Mouse (Mus musculus) induced T-regulatory cell, adult 2 months (primary cell): ENCODE data around the gene Eif1.
A peak's percentile ranks its signal among the peaks of the same experiment; 100 is the strongest.
"Not testable (repeated sequence)": the region's sequence is repeated elsewhere in the genome, so short reads cannot be mapped to it uniquely, and the experiment has no call there.

Source experiments
- DNase-seq: peaks from one replicate; pipeline ENCODE4 v3.0.0-alpha.2; 2012; ENCODE audit warnings: low read depth

Gene Eif1

GRCm38 (mm10) chr11:100312096-100312679, 7.5 kb upstream of the Eif1 start:
- DNase-seq, result no peak

- no peak for DNase-seq
These were observed 6.3 kb upstream of the Eif1 start for GRCm38 (mm10) chr11:100313424-100313823.

- DNase-seq, result no peak
These were observed 4.2 kb upstream of the Eif1 start for GRCm38 (mm10) chr11:100315439-100315838.

GRCm38 (mm10) chr11:100317826-100318380, 1.8 kb upstream of the Eif1 start:
- DNase-seq, result no peak

- DNase-seq, result no peak
These were observed 895 bp upstream of the Eif1 start for GRCm38 (mm10) chr11:100318529-100319451.

- peak; percentile 99 for DNase-seq
These were observed 516 bp downstream of the Eif1 start for GRCm38 (mm10) chr11:100320172-100320630.

- peak; percentile 43 for DNase-seq
These were observed 1.2 kb downstream of the Eif1 start for GRCm38 (mm10) chr11:100320701-100321410.

GRCm38 (mm10) chr11:100321479-100322305, 2.0 kb downstream of the Eif1 start:
- peak; percentile 35 for DNase-seq

- DNase-seq, result no peak
These were observed 3.0 kb downstream of the Eif1 start for GRCm38 (mm10) chr11:100322591-100323258.

- DNase-seq, result peak; percentile 94
These were observed 3.9 kb downstream of the Eif1 start for GRCm38 (mm10) chr11:100323578-100323977.

- DNase-seq, result no peak
These were observed 5.5 kb downstream of the Eif1 start for GRCm38 (mm10) chr11:100325062-100325629.

GRCm38 (mm10) chr11:100327316-100327715, 7.6 kb downstream of the Eif1 start:
- DNase-seq, result no peak

- no peak for DNase-seq
These were observed 8.1 kb downstream of the Eif1 start for GRCm38 (mm10) chr11:100327761-100328160.

GRCm38 (mm10) chr11:100330235-100330634, 10.6 kb downstream of the Eif1 start:
- DNase-seq, result no peak

GRCm38 (mm10) chr11:100330816-100331375, 11.2 kb downstream of the Eif1 start:
- not testable (repeated sequence) for DNase-seq

- no peak for DNase-seq
These were observed 13.3 kb downstream of the Eif1 start for GRCm38 (mm10) chr11:100332766-100333515.

GRCm38 (mm10) chr11:100333944-100334457, 14.3 kb downstream of the Eif1 start, which contains the start of gene Gast:
Gene Gast, plus strand, starts transcription at chr11:100334407.
- DNase-seq, result no peak

GRCm38 (mm10) chr11:100335731-100336130, 16.0 kb downstream of the Eif1 start:
- DNase-seq, result no peak

GRCm38 (mm10) chr11:100344269-100344668, 24.6 kb downstream of the Eif1 start:
- no peak for DNase-seq
